Mouse (Mus musculus) embryonic facial prominence, embryonic 10.5 days (tissue): ENCODE measurements at regions not wholly inside any gene's neighbourhood (a gene's known extent, or its start where the extent isn't known, plus 50 kb on each side); places are given as distances from the start of the nearest gene placed in this dataset.

Experiments used
- DNase-seq: peaks from one replicate; pipeline ENCODE4 v3.0.0-alpha.2; 2017; ENCODE audit warnings: low spot score
- H3K27ac ChIP-seq: fragments of 300-500 bp; sonication (generic); replicated peaks from 2 replicates; pipeline ENCODE4 v1.5.1; 2016; ENCODE audit warnings: mild to moderate bottlenecking
- H3K27me3 ChIP-seq: fragments of 300-500 bp; sonication (generic); replicated peaks from 2 replicates; pipeline ENCODE4 v1.6.1; 2016; ENCODE audit warnings: low read depth, mild to moderate bottlenecking; ENCODE audit not compliant: poor library complexity, severe bottlenecking
- H3K36me3 ChIP-seq: fragments of 300-500 bp; sonication (generic); replicated peaks from 2 replicates; pipeline ENCODE4 v1.6.1; 2016; ENCODE audit warnings: mild to moderate bottlenecking, moderate library complexity
- H3K4me1 ChIP-seq: fragments of 300-500 bp; sonication (generic); 2 replicates; pipeline ENCODE4 v1.6.1; 2016
- H3K4me3 ChIP-seq: fragments of 300-500 bp; sonication (generic); 2 replicates; pipeline ENCODE4 v1.5.1; 2016; ENCODE audit warnings: mild to moderate bottlenecking, moderate library complexity
- H3K9me3 ChIP-seq: fragments of 300-500 bp; sonication (generic); 2 replicates; pipeline ENCODE4 v1.6.1; 2016; ENCODE audit warnings: mild to moderate bottlenecking
- WGBS: fragments of 180-500 bp; shearing (Covaris S2); methylation state at CpG from one replicate; pipeline ENCODE4 v1.1.7; 2016; 5-methylcytosine and 5-hydroxymethylcytosine counted together

DNA sequence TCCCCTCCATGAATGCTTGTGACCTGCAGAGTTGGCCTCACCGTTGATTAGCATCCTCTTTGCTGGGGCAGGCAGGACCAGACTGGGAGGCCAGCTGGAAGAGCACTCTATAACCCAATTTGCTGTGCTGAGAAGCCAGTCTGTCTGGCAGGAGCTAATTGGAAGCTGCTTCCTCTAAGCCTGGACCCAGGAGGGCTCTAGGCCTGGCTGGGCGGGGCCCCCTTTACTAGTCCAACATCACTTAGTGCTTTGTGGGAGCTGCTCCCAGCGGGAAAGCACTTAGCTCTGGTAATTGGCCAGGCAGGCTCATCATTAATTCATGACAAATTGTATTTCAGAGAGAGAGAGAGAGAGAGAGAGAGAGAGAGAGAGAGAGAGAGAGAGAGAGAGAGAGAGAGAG, 151.7 kb downstream of the Dmrta2 start:
- Histone ChIP-seq H3K4me1 (peaks cover 55% of the 10 kb centered on the region), H3K36me3 (no peaks in the 10 kb centered on the region), H3K4me3 (no peak overlapping the region), H3K9me3 (no peaks in the 10 kb centered on the region), H3K27ac (no peak overlapping the region), H3K27me3 (no peaks in the 10 kb centered on the region)
- WGBS: 52% methylated on average over 3 of the region's 3 CpGs
- DNase-seq: no peak

DNA sequence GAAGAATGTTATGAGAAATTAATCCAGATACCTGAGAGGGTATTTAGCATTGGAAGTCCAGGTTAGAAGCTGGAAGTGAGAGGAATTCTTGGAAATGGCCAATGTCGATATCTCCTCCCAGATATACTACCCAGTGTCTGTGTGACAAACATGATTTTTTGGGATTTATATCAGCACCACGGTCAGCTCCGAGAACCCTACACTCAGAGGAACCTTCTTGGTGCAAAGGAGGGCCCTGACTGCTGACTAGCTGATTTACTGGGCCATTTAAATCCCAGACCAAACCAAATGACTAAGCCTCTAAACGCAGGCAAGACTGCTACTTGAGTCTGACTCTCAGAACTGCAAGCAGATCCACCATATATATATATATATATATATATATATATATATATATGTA, 154.2 kb downstream of the Dmrta2 start:
- no peaks in the 10 kb centered on the region for H3K36me3 ChIP-seq
- DNase-seq: peak; percentile 55
- no peak overlapping the region for H3K27ac ChIP-seq
- peaks cover 49% of the 10 kb centered on the region for H3K4me1 ChIP-seq
- no peaks in the 10 kb centered on the region for H3K9me3 ChIP-seq
- 63% methylated on average over 4 of the region's 4 CpGs for WGBS
- no peak overlapping the region for H3K4me3 ChIP-seq
- H3K27me3 ChIP-seq: no peaks in the 10 kb centered on the region

DNA sequence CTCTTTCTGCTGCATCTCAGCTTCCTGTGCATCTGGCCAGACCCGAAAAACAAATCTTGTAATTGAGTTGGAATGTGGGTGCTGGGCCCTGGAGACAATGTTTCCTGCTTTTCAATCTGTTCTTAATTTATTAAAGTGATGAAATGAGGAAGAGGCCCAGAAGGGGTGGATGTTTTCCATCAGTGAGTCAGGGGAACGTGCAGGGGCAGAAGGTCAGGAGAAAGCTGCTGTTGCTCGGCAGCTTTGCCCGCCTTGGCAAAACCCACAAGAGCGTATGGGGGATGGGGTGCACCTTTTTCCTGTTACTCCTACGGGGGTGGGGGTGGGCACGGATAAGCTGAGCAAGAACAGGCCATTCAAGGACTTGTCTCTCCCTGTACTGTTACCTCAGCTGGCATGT, 156.2 kb downstream of the Dmrta2 start:
- peak; percentile 82 for DNase-seq
- H3K27ac ChIP-seq: peak overlapping the region; percentile 77
- WGBS: 27% methylated on average over 7 of the region's 7 CpGs

DNA sequence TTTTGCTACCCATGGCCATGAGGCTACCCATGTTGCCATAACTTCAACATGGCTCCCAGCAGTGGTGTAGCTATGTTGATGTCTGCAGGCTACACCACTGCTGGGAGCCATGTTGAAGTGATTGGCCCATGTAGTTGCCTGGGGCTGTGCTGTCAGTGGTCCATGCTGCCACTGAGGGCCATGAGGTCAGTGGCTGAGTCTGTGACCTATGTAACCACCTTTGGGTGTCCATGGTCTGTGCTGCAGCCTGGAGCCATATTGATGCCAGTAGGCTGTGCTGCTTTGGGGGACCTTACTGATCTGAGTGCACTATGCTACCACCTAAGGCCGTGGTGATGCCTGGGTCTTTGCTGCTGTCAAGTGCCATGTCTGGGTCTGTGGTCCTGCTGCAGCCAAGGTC, 167.4 kb downstream of the Dmrta2 start:
- DNase-seq: no peak
- Histone ChIP-seq H3K4me1 (no peaks in the 10 kb centered on the region), H3K9me3 (no peaks in the 10 kb centered on the region), H3K27me3 (no peaks in the 10 kb centered on the region), H3K4me3 (no peak overlapping the region), H3K36me3 (no peaks in the 10 kb centered on the region), H3K27ac (no peak overlapping the region)
- whole genome bisulfite sequencing: 96% methylated on average over 1 of the region's 1 CpGs

More for the DNA sequence above, 156.2 kb downstream of the Dmrta2 start:
- no peaks in the 10 kb centered on the region for H3K27me3 ChIP-seq
- H3K4me1 ChIP-seq: peaks cover 33% of the 10 kb centered on the region
- no peaks in the 10 kb centered on the region for H3K36me3 ChIP-seq
- H3K4me3 ChIP-seq: 0 out of 2 replicates have a peak overlapping the region, but pooled peaks have one; percentile 16
- no peaks in the 10 kb centered on the region for H3K9me3 ChIP-seq

DNA sequence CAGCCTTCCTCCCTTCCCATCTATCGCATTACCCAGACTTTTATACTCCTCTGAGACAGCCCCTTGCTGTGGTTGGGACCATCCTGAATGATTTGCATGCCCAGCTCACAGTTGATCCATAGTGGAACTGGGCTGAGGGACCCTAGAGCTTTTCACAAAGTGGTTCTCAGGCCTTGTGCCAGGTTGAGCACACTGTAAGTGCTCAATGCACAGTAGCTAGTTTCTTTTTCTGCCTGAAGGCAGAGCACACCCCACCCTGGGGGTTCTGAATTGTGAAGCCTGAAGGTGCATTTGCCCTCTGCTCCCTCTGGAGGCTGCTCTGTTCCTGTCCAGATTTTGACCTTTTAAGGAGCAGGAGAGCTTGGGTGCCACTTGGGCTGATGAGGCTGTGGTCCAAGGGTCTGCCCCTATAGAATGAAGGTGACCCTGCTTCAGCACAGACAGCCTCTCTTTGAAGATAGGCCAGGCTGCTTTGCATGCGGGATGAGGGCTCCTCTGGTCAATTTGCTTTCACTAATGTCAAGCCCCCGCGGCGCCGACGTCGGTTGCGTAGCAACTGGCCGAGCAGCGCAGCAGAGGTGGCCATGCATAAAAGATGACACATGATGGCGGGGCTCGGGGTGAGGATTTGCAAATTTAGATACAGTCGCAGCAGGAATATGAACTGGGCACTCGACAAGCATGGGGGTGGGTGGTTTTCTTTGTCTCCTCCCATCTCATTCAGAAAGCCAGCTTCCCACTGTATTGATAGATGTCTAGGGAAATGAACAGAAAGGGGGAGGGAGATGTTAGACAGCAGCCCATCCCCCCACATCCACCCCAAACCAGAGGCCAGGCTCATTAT, 174.5 kb downstream of the Dmrta2 start:
- Histone ChIP-seq H3K4me3 (peak overlapping the region; percentile 41; the same call in 1 of the 2 replicates), H3K27me3 (no peaks in the 10 kb centered on the region; the same call in 1 of the 2 replicates), H3K4me1 (peaks cover 27% of the 10 kb centered on the region), H3K27ac (peak overlapping the region; percentile 65), H3K36me3 (no peaks in the 10 kb centered on the region), H3K9me3 (no peaks in the 10 kb centered on the region)
- DNase-seq: peak; percentile 69
- 18% methylated on average over 15 of the region's 15 CpGs for WGBS
